Mouse (Mus musculus) mammary gland, adult 2 months (tissue): ENCODE measurements around the gene Gnl1. TPM values are rescaled to one million over a fixed set of nuclear protein-coding genes. Genes with fewer than 3 reads are reported as not detected.

Experiments
- polyA plus RNA-seq: library from polyadenylated mRNA; depleted of rRNA; stranded (reverse); fragments of >200 nt; gene quantifications from 2 replicates; pipeline ENCODE4 v1.2.3, GENCODE M21; 2012; ENCODE audit warnings: low replicate concordance; rRNA removed

Gene Gnl1
- polyA plus RNA-seq = 20.7 and 37.2 TPM in 2 replicates

GRCm38 (mm10) chr17:35979401-35980362 is at the start of gene Gnl1, which contains the start of gene Prr3:
Gnl1 (plus strand) TSS chr17:35979851.
Prr3 (minus strand) TSS chr17:35980236.

GRCm38 (mm10) chr17:35969418-35970389 is 9.9 kb upstream of the Gnl1 start, which contains the start of gene Abcf1:
Abcf1 (minus strand) TSS chr17:35969761.

GRCm38 (mm10) chr17:36020191-36021073 is 40.8 kb downstream of the Gnl1 start, which contains the start of gene H2-T24:
H2-T24 (minus strand) TSS chr17:36020560.

GRCm38 (mm10) chr17:36032351-36032875 is 52.8 kb downstream of the Gnl1 start, which contains the start of gene H2-T23:
H2-T23 (minus strand) TSS chr17:36032855.

Other genes starting within 250 kb of the Gnl1 start
- gene Ier3, start 158.2 kb upstream of the Gnl1 start, polyA plus RNA-seq = 16.7 and 21.8 TPM in 2 replicates
- gene Flot1, start 156.6 kb upstream of the Gnl1 start, polyA plus RNA-seq = 63.0 and 72.5 TPM in 2 replicates
- gene Tubb5, start 141.5 kb upstream of the Gnl1 start, polyA plus RNA-seq = 364 and 441 TPM in 2 replicates
- 9.6 and 11.0 TPM in 2 replicates for gene Mdc1, start 138.3 kb upstream of the Gnl1 start, polyA plus RNA-seq
- 34.4 and 39.7 TPM in 2 replicates for gene Nrm, start 118.5 kb upstream of the Gnl1 start, polyA plus RNA-seq
- gene Ppp1r18, start 114.3 kb upstream of the Gnl1 start, polyA plus RNA-seq = 78.6 and 130 TPM in 2 replicates
- 57.7 and 68.8 TPM in 2 replicates for gene Dhx16, start 100.0 kb upstream of the Gnl1 start, polyA plus RNA-seq
- gene 2310061I04Rik, start 82.4 kb upstream of the Gnl1 start, polyA plus RNA-seq = 74.6 and 74.7 TPM in 2 replicates
- gene Atat1, start 69.8 kb upstream of the Gnl1 start, polyA plus RNA-seq = 63.9 and 77.1 TPM in 2 replicates
- gene Mrps18b, start 63.5 kb upstream of the Gnl1 start, polyA plus RNA-seq = 79.5 and 120 TPM in 2 replicates
- gene Ppp1r10, start 63.4 kb upstream of the Gnl1 start, polyA plus RNA-seq = 26.1 and 34.0 TPM in 2 replicates
- 55.9 and 71.4 TPM in 2 replicates for gene Abcf1, start 10.1 kb upstream of the Gnl1 start, polyA plus RNA-seq
- gene Prr3, start 385 bp downstream of the Gnl1 start, polyA plus RNA-seq = 22.1 and 26.9 TPM in 2 replicates
- gene H2-T24, start 40.7 kb downstream of the Gnl1 start, polyA plus RNA-seq = 8.3 and 9.4 TPM in 2 replicates
- gene H2-T23, start 53.0 kb downstream of the Gnl1 start, polyA plus RNA-seq = 279 and 344 TPM in 2 replicates
- 100 and 107 TPM in 2 replicates for gene H2-T22, start 62.9 kb downstream of the Gnl1 start, polyA plus RNA-seq
- 0.20 TPM in 1 of 2 replicates, not detected in the other for gene Gm6034, start 63.1 kb downstream of the Gnl1 start, polyA plus RNA-seq
- 0.18 TPM in 1 of 2 replicates, not detected in the other for gene Gm11127, start 78.5 kb downstream of the Gnl1 start, polyA plus RNA-seq
- gene Gm19684, start 141.8 kb downstream of the Gnl1 start, polyA plus RNA-seq = 0.57 and 0.60 TPM in 2 replicates
- 0.17 and 0.23 TPM in 2 replicates for gene Gm7030, start 149.6 kb downstream of the Gnl1 start, polyA plus RNA-seq
- gene Gm8909, start 188.7 kb downstream of the Gnl1 start, polyA plus RNA-seq = 0.17 TPM in 1 of 2 replicates, not detected in the other
- 0.07 TPM in 1 of 2 replicates, not detected in the other for gene H2-T3, start 210.4 kb downstream of the Gnl1 start, polyA plus RNA-seq